Mouse (Mus musculus): ENCODE measurements around the gene Gm49336. TPM values are rescaled to one million over a fixed set of nuclear protein-coding genes. Genes with fewer than 3 reads are reported as not detected.
A peak's percentile ranks its signal among the peaks of the same experiment; 100 is the strongest.

Gene Gm49336
- polyA plus RNA-seq, 1 experiment from 2014 or later: 58.0 TPM

DNA sequence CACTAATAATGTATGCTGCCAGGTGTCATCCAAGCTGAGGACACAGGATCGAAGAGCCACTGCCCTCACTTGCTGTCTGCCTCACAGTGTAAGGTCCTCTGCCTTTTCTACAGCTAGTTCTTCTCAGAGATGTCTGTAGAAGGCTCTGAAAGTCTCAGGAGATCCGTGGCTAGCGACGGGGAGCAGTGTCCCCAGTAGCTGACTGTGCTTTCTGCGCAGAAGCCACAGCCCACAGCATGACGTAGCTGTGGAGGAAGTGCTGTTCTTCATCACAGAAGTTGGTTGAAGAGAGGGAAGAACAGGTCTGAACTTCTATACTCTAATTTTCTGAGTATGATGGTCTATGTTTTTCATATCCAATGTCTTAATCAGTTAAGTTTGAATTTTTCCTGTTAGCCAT is 18.0 kb upstream of the Gm49336 start:
- Histone ChIP-seq H3K4me2 (ENCODE audit: low read length) (no peak overlapping the region), H3K9ac (ENCODE audit: low read depth, low read length) (no peak overlapping the region), H3K4me1 (ENCODE audit: control insufficient read depth, insufficient read depth, low read length) (peaks cover 22% of the 10 kb centered on the region), H3K27ac (ENCODE audit: low read length) (no peak overlapping the region), H3K4me3 (ENCODE audit: low read depth, low read length) (no peak overlapping the region), H3K36me3 (ENCODE audit: control insufficient read depth, insufficient read depth, low read length) (no peaks in the 10 kb centered on the region), H3K9me3 (replicated peaks; ENCODE audit: control insufficient read depth, low read length, poor library complexity, severe bottlenecking) (no peaks in the 10 kb centered on the region), H3K27me3 (ENCODE audit: control insufficient read depth, insufficient read depth, low read depth, low read length) (no peaks in the 10 kb centered on the region)
- no peak for ATAC-seq
- WGBS: 87% methylated on average over 6 of the region's 6 CpGs

- Histone ChIP-seq H3K4me3 (ENCODE audit: low read depth, low read length) (peak within 1 kb of the TSS; percentile 73), H3K9ac (ENCODE audit: low read depth, low read length) (peak within 1 kb of the TSS; percentile 83), H3K9me3 (replicated peaks; ENCODE audit: control insufficient read depth, low read length, poor library complexity, severe bottlenecking) (no peaks in the 10 kb centered on the region), H3K36me3 (ENCODE audit: control insufficient read depth, insufficient read depth, low read length) (no peaks in the 10 kb centered on the region), H3K27me3 (ENCODE audit: control insufficient read depth, insufficient read depth, low read depth, low read length) (no peaks in the 10 kb centered on the region), H3K27ac (ENCODE audit: low read length) (peak within 1 kb of the TSS; percentile 82), H3K4me1 (ENCODE audit: control insufficient read depth, insufficient read depth, low read length) (peaks cover 22% of the 10 kb centered on the region), H3K4me2 (ENCODE audit: low read length) (peak within 1 kb of the TSS; percentile 53)
- peak; percentile 100 for ATAC-seq
- under 1% methylated on average over 51 of the region's 51 CpGs for WGBS
Observed at GRCm38 (mm10) chr14:60264990-60265876, 13.9 kb upstream of the Gm49336 start, which contains the start of gene Mtmr6. Gene Mtmr6 (plus strand): TSS chr14:60265228.

DNA sequence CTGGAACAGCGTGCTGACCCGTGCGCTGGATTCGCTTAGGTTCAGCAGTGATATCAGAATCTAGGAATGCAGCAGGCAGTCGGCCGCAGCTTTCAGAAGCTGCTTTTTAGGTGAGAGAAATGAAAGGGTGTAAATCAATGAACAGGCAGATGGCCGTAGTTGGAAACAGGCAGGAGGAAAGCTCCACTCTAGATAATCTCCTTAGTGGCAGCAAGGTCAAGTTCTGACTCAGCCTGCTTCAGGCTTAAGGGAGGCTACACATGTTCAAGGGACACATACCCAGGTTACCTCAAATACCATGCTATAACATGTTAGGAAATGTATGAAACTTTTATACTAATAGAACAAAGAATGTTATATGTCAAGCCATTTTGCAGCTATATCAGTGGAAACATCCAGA is 11.0 kb upstream of the Gm49336 start:
- ATAC-seq: no peak
- WGBS: 71% methylated on average over 7 of the region's 7 CpGs
- Histone ChIP-seq H3K9me3 (replicated peaks; ENCODE audit: control insufficient read depth, low read length, poor library complexity, severe bottlenecking) (no peaks in the 10 kb centered on the region), H3K36me3 (ENCODE audit: control insufficient read depth, insufficient read depth, low read length) (no peaks in the 10 kb centered on the region), H3K27ac (ENCODE audit: low read length) (no peak overlapping the region), H3K4me3 (ENCODE audit: low read depth, low read length) (no peak overlapping the region), H3K27me3 (ENCODE audit: control insufficient read depth, insufficient read depth, low read depth, low read length) (no peaks in the 10 kb centered on the region), H3K4me1 (ENCODE audit: control insufficient read depth, insufficient read depth, low read length) (peaks cover 12% of the 10 kb centered on the region), H3K9ac (ENCODE audit: low read depth, low read length) (no peak overlapping the region), H3K4me2 (ENCODE audit: low read length) (no peak overlapping the region)

DNA sequence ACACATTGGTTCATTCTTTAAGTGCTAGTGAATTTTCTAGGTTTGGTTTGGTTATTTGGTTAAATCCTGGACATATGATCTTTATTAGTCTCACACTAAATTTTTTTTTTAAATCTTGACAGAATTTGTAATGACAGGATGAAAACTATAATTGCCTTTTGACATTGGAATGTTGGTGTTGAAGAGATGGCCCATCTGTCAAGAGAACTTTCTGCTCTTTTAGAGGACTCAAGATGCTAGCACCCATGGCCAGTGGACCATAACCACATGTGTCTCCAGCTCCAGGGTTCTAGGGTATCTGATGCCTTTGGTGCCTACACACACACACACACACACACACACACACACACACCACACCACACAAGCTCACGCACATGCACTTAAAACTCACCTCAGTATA is 6.5 kb upstream of the Gm49336 start:
- no peak overlapping the region for H3K4me2 ChIP-seq (ENCODE audit: low read length)
- H3K4me3 ChIP-seq (ENCODE audit: low read depth, low read length): no peak overlapping the region
- no peaks in the 10 kb centered on the region for H3K9me3 ChIP-seq (replicated peaks; ENCODE audit: control insufficient read depth, low read length, poor library complexity, severe bottlenecking)
- no peak overlapping the region for H3K27ac ChIP-seq (ENCODE audit: low read length)
- no peaks in the 10 kb centered on the region for H3K4me1 ChIP-seq (ENCODE audit: control insufficient read depth, insufficient read depth, low read length)
- H3K27me3 ChIP-seq (ENCODE audit: control insufficient read depth, insufficient read depth, low read depth, low read length): no peaks in the 10 kb centered on the region
- ATAC-seq: no peak
- no peak overlapping the region for H3K9ac ChIP-seq (ENCODE audit: low read depth, low read length)
- H3K36me3 ChIP-seq (ENCODE audit: control insufficient read depth, insufficient read depth, low read length): no peaks in the 10 kb centered on the region
- WGBS: 81% methylated on average over 1 of the region's 1 CpGs

GRCm38 (mm10) chr14:60257101-60257500 is 5.8 kb upstream of the Gm49336 start:
- Histone ChIP-seq H3K36me3 (ENCODE audit: control insufficient read depth, insufficient read depth, low read length) (no peaks in the 10 kb centered on the region), H3K4me1 (ENCODE audit: control insufficient read depth, insufficient read depth, low read length) (peaks cover 5% of the 10 kb centered on the region), H3K9ac (ENCODE audit: low read depth, low read length) (no peak overlapping the region), H3K9me3 (replicated peaks; ENCODE audit: control insufficient read depth, low read length, poor library complexity, severe bottlenecking) (no peaks in the 10 kb centered on the region), H3K27ac (ENCODE audit: low read length) (no peak overlapping the region), H3K4me3 (ENCODE audit: low read depth, low read length) (no peak overlapping the region), H3K4me2 (ENCODE audit: low read length) (no peak overlapping the region), H3K27me3 (ENCODE audit: control insufficient read depth, insufficient read depth, low read depth, low read length) (no peaks in the 10 kb centered on the region)
- 83% methylated on average over 4 of the region's 4 CpGs for WGBS
- ATAC-seq: no peak

GRCm38 (mm10) chr14:60256356-60256755 is 5.0 kb upstream of the Gm49336 start:
- no peaks in the 10 kb centered on the region for H3K9me3 ChIP-seq (replicated peaks; ENCODE audit: control insufficient read depth, low read length, poor library complexity, severe bottlenecking)
- no peak overlapping the region for H3K4me3 ChIP-seq (ENCODE audit: low read depth, low read length)
- peaks cover 5% of the 10 kb centered on the region for H3K4me1 ChIP-seq (ENCODE audit: control insufficient read depth, insufficient read depth, low read length)
- H3K27me3 ChIP-seq (ENCODE audit: control insufficient read depth, insufficient read depth, low read depth, low read length): no peaks in the 10 kb centered on the region
- no peaks in the 10 kb centered on the region for H3K36me3 ChIP-seq (ENCODE audit: control insufficient read depth, insufficient read depth, low read length)
- ATAC-seq: no peak
- 34% methylated on average over 3 of the region's 3 CpGs for WGBS
- H3K4me2 ChIP-seq (ENCODE audit: low read length): no peak overlapping the region
- H3K27ac ChIP-seq (ENCODE audit: low read length): no peak overlapping the region
- no peak overlapping the region for H3K9ac ChIP-seq (ENCODE audit: low read depth, low read length)

- H3K9ac ChIP-seq (ENCODE audit: low read depth, low read length): no peak overlapping the region
- no peak overlapping the region for H3K4me2 ChIP-seq (ENCODE audit: low read length)
- no peak overlapping the region for H3K4me3 ChIP-seq (ENCODE audit: low read depth, low read length)
- no peaks in the 10 kb centered on the region for H3K36me3 ChIP-seq (ENCODE audit: control insufficient read depth, insufficient read depth, low read length)
- no peaks in the 10 kb centered on the region for H3K9me3 ChIP-seq (replicated peaks; ENCODE audit: control insufficient read depth, low read length, poor library complexity, severe bottlenecking)
- no peak overlapping the region for H3K27ac ChIP-seq (ENCODE audit: low read length)
- no peaks in the 10 kb centered on the region for H3K27me3 ChIP-seq (ENCODE audit: control insufficient read depth, insufficient read depth, low read depth, low read length)
- no peak for ATAC-seq
- peaks cover 12% of the 10 kb centered on the region for H3K4me1 ChIP-seq (ENCODE audit: control insufficient read depth, insufficient read depth, low read length)
Observed at GRCm38 (mm10) chr14:60254774-60255173, 3.5 kb upstream of the Gm49336 start.

DNA sequence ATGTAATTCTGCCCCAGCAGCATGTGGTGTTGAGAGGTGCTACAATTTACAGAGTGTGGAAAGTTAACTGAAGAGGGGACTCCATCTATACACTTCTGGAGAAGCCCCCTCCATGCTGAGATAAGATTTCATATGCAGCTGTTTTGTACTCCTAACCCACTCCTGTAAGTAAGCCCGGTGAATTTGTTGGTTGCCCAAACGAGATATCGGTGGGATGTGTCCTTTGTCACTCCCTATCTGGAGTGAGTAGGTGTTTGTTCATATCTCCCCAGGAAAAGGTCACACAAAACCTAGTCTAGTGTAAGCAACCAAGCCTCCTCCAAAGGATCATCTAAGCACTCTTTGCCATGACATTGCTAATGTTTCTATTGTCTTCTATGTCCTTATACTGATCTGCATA is 2.2 kb upstream of the Gm49336 start:
- H3K27ac ChIP-seq (ENCODE audit: low read length): no peak overlapping the region
- no peaks in the 10 kb centered on the region for H3K9me3 ChIP-seq (replicated peaks; ENCODE audit: control insufficient read depth, low read length, poor library complexity, severe bottlenecking)
- H3K4me1 ChIP-seq (ENCODE audit: control insufficient read depth, insufficient read depth, low read length): peaks cover 22% of the 10 kb centered on the region
- no peak overlapping the region for H3K4me3 ChIP-seq (ENCODE audit: low read depth, low read length)
- 95% methylated on average over 3 of the region's 3 CpGs for WGBS
- ATAC-seq: no peak
- no peaks in the 10 kb centered on the region for H3K27me3 ChIP-seq (ENCODE audit: control insufficient read depth, insufficient read depth, low read depth, low read length)
- no peaks in the 10 kb centered on the region for H3K36me3 ChIP-seq (ENCODE audit: control insufficient read depth, insufficient read depth, low read length)
- no peak overlapping the region for H3K4me2 ChIP-seq (ENCODE audit: low read length)
- no peak overlapping the region for H3K9ac ChIP-seq (ENCODE audit: low read depth, low read length)
